Mouse (Mus musculus): ENCODE data around the gene Rap2c. TPM values are rescaled to one million over a fixed set of nuclear protein-coding genes. Genes with fewer than 3 reads are reported as not detected.

The Rap2c gene
- polyA plus RNA-seq, 1 experiment, result 21.8 TPM

GRCm38 (mm10) chrX:51000791-51001190 lies 17.0 kb downstream of the Rap2c start:
- Histone ChIP-seq H3K4me1 (ENCODE audit: control insufficient read depth, insufficient read depth, insufficient read length, low read length) (no peaks in the 10 kb centered on the region), H3K4me3 (ENCODE audit: insufficient read depth, low read depth, low read length) (no peak overlapping the region), H3K27ac (replicated peaks; ENCODE audit: low read depth, low read length) (no peak overlapping the region)

- Histone ChIP-seq H3K27ac (replicated peaks; ENCODE audit: low read depth, low read length) (no peak overlapping the region), H3K4me1 (ENCODE audit: control insufficient read depth, insufficient read depth, insufficient read length, low read length) (no peaks in the 10 kb centered on the region), H3K4me3 (ENCODE audit: insufficient read depth, low read depth, low read length) (no peak overlapping the region)
Measured at GRCm38 (mm10) chrX:50995310-50995709, 22.5 kb downstream of the Rap2c start.

- Histone ChIP-seq H3K4me3 (ENCODE audit: insufficient read depth, low read depth, low read length) (no peak overlapping the region), H3K4me1 (ENCODE audit: control insufficient read depth, insufficient read depth, insufficient read length, low read length) (no peaks in the 10 kb centered on the region), H3K27ac (replicated peaks; ENCODE audit: low read depth, low read length) (no peak overlapping the region)
Measured at GRCm38 (mm10) chrX:50991324-50991723, 26.5 kb downstream of the Rap2c start.

- H3K4me3 ChIP-seq (ENCODE audit: insufficient read depth, low read depth, low read length), result no peak overlapping the region
- no peak overlapping the region for H3K27ac ChIP-seq (replicated peaks; ENCODE audit: low read depth, low read length)
- no peaks in the 10 kb centered on the region for H3K4me1 ChIP-seq (ENCODE audit: control insufficient read depth, insufficient read depth, insufficient read length, low read length)
Measured at GRCm38 (mm10) chrX:50989940-50990339, 27.9 kb downstream of the Rap2c start.

GRCm38 (mm10) chrX:50988581-50988980 lies 29.2 kb downstream of the Rap2c start:
- Histone ChIP-seq H3K4me1 (ENCODE audit: control insufficient read depth, insufficient read depth, insufficient read length, low read length) (no peaks in the 10 kb centered on the region), H3K27ac (replicated peaks; ENCODE audit: low read depth, low read length) (no peak overlapping the region), H3K4me3 (ENCODE audit: insufficient read depth, low read depth, low read length) (no peak overlapping the region)

- Histone ChIP-seq H3K4me1 (ENCODE audit: control insufficient read depth, insufficient read depth, insufficient read length, low read length) (no peaks in the 10 kb centered on the region), H3K4me3 (ENCODE audit: insufficient read depth, low read depth, low read length) (no peak overlapping the region), H3K27ac (replicated peaks; ENCODE audit: low read depth, low read length) (no peak overlapping the region)
Measured at GRCm38 (mm10) chrX:50978428-50978827, 39.4 kb downstream of the Rap2c start.

GRCm38 (mm10) chrX:50972145-50972544 lies 45.7 kb downstream of the Rap2c start:
- H3K27ac ChIP-seq (replicated peaks; ENCODE audit: low read depth, low read length), result no peak overlapping the region
- H3K4me3 ChIP-seq (ENCODE audit: insufficient read depth, low read depth, low read length), result no peak overlapping the region
- H3K4me1 ChIP-seq (ENCODE audit: control insufficient read depth, insufficient read depth, insufficient read length, low read length), result no peaks in the 10 kb centered on the region

- no peak overlapping the region for H3K27ac ChIP-seq (replicated peaks; ENCODE audit: low read depth, low read length)
- H3K4me1 ChIP-seq (ENCODE audit: control insufficient read depth, insufficient read depth, insufficient read length, low read length), result no peaks in the 10 kb centered on the region
- no peak overlapping the region for H3K4me3 ChIP-seq (ENCODE audit: insufficient read depth, low read depth, low read length)
Measured at GRCm38 (mm10) chrX:50969907-50970306, 47.9 kb downstream of the Rap2c start.

GRCm38 (mm10) chrX:50968157-50968932 lies 49.5 kb downstream of the Rap2c start:
- H3K4me3 ChIP-seq (ENCODE audit: insufficient read depth, low read depth, low read length), result no peak overlapping the region
- H3K4me1 ChIP-seq (ENCODE audit: control insufficient read depth, insufficient read depth, insufficient read length, low read length), result no peaks in the 10 kb centered on the region
- H3K27ac ChIP-seq (replicated peaks; ENCODE audit: low read depth, low read length), result no peak overlapping the region

GRCm38 (mm10) chrX:50965157-50965556 lies 52.7 kb downstream of the Rap2c start:
- H3K4me3 ChIP-seq (ENCODE audit: insufficient read depth, low read depth, low read length), result no peak overlapping the region

GRCm38 (mm10) chrX:50962955-50963354 lies 54.9 kb downstream of the Rap2c start:
- Histone ChIP-seq H3K4me1 (ENCODE audit: control insufficient read depth, insufficient read depth, insufficient read length, low read length) (no peaks in the 10 kb centered on the region), H3K27ac (replicated peaks; ENCODE audit: low read depth, low read length) (no peak overlapping the region), H3K4me3 (ENCODE audit: insufficient read depth, low read depth, low read length) (no peak overlapping the region)

More at GRCm38 (mm10) chrX:50965157-50965556, 52.7 kb downstream of the Rap2c start:
- H3K27ac ChIP-seq (replicated peaks; ENCODE audit: low read depth, low read length), result no peak overlapping the region
- H3K4me1 ChIP-seq (ENCODE audit: control insufficient read depth, insufficient read depth, insufficient read length, low read length), result no peaks in the 10 kb centered on the region

Other genes starting within 250 kb of the Rap2c start
- gene Stk26, start 177.0 kb downstream of the Rap2c start, polyA plus RNA-seq (2012; ENCODE audit: insufficient read depth, insufficient read length, missing spikeins), result 0.32 and 0.71 TPM in 2 replicates
- gene Frmd7, start 75.3 kb downstream of the Rap2c start, polyA plus RNA-seq (2012; ENCODE audit: insufficient read depth, insufficient read length, missing spikeins), result not detected in 2 replicates
- gene Mbnl3, start 188.5 kb upstream of the Rap2c start, polyA plus RNA-seq (2012; ENCODE audit: insufficient read depth, insufficient read length, missing spikeins), result 0.63 and 1.9 TPM in 2 replicates

All from brown adipose tissue, adult 24 weeks (tissue).